Mouse (Mus musculus) heart, adult 11 months (tissue): Measurements from ENCODE around the gene 4930524N10Rik.

Experiments
- DNase-seq: peaks from one replicate; pipeline ENCODE4 v3.0.0; 2022

Gene 4930524N10Rik

DNA sequence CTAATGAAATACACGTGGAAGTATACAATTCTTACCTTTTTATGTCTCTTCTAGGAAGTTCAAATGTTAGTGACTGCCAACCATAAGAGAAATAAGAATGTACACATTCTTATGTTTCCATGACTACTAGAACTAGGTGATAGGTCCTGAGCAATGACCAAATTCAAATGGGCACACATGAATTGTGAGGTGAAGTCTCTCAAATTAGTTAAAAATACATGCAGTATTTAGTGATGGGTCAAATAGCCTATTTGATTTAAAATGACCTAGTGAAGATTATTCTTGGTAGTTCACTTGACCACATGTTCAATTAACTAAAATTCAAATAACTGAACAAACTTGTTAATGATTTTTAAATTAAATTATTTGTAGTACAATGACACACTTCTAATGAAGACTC, at the start of gene 4930524N10Rik:
Gene 4930524N10Rik, minus strand, starts transcription at position 101 of the 400 bp plus-strand sequence.
- DNase-seq = no peak

DNA sequence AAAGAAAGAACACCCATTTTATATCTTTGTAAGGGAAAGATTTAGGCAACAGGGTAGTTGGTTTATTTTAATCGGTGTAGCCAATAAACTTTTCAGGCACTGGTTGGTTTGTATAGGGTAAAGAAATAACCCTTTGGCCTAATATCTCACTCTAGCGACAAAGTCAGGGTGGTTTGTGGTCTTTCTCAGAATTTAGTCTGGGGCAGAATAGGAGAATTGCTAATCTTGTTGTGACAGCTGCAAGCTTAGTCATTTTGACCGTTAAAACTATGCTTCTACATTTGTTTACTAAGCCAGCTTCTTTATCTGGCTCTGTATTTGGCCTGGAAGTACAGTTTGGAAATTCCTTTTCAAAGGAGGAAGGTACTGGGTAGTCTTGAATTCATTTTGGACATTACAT, 6.8 kb upstream of the 4930524N10Rik start:
- no peak for DNase-seq

DNA sequence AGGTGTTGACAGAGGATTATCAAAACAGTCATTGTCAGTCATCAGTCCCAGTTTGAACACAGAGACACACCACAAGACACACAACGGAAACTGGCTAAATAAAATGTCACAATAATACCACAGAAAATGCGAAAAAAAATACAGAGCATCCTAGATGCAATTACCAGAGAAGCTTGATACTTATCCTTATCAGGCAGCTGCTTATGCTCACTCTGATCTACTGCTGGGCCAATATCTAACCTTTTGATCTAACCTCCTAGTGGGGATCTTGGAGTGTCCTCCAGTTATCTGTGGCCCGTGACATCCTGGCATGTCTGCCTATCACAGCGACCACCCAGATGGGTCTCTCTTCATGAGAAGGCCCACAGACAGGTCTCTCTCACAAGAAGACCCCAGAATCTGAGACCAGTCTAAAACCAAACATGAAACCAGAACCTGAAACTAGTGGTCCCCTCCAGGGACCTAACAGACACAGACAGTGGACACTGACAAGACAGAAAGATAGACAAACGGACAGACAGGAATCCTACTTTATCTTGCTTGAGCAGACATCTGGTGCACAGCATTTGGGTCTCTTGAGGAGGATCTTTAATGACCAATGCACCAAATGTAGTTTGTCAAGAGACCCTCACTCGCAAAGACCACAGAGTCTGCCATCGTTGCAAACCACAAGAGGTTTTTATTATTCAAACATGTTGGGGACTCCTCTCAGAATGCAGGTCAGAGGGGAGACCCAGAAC, 6.3 kb upstream of the 4930524N10Rik start:
- no peak for DNase-seq

DNA sequence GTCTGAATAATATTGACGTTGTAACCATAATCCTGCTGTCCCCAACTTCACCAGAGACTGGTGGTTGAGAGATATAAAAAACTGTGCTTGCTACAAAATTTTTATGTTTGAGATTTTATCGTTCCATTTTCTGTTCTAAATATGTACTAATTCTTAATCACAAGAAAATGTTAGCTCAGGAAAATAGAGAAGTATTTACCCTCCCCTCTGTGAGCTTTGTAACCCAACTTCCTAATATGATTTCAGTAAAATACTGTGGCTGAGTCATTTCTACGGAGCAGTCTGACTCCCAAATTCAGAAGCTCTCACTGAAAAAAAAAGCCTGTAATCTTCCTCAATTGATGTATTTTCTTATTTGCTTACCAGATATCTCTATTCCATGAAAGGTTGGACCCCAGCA, 4.7 kb upstream of the 4930524N10Rik start:
- DNase-seq = no peak
